Mouse (Mus musculus): Measurements from ENCODE around the gene Iyd. TPM values are rescaled to one million over a fixed set of nuclear protein-coding genes. Genes with fewer than 3 reads are reported as not detected.

The Iyd gene
- total RNA-seq, 2 experiments from 2014 or later, result not detected

DNA sequence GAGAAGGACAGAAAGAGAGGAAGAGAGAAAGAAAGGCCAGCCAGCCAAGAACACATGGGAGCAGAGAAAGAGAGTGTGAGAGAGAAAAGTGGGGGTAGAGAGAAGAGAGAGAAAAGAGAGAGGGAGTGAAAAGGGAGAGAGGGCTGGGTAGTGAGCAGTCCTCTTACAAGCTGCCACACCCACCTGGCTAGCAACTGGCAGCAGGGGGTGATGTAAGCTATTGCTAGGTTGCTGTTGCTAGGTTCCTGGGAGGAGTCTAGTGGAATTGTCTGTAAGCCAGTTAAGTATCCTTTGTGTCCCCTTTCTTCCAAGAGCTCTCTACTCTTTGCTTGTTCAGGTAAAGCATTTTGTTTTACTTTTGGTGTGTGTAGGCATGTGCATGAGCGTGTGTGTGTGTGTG lies 25.4 kb upstream of the Iyd start:
- DNase-seq (ENCODE audit: extremely low spot score in 1 of 2, low spot score in 2 of 2), result peak in 1 of 2 experiments; percentile 27
- TF ChIP-seq CTCF (IDR thresholded peaks at IDR 0.05), result no peak
- intact Hi-C loops (cut with DNase I), result loop anchor here (5.0 kb wide), 1 partner anchor 147 kb away; the partner anchor contains the start of gene Ppp1r14c
- Histone ChIP-seq H3K27ac (no peak overlapping the region), H3K4me3 (no peak overlapping the region)

DNA sequence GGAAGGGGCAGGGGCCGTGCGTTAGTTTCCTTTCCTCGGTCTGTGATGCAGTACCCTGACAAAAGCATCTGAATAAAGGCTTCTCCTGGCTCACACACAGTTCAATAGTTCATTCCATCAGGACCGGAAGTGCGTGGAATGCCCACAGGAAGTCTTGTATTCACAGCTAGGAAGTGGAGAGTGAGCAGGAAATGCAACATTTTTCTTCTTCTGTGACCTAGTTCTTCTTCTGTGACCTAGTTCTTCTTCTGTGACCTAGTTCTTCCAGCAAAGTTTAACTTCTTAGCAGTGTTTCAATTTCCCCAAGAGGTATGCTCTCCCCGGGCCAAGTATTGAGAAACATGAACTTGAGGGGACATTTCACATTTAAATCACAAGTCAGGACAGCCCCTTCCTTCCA lies 23.6 kb upstream of the Iyd start:
- H3K4me3 ChIP-seq, result no peak overlapping the region
- no peak for DNase-seq (ENCODE audit: extremely low spot score in 1 of 2, low spot score in 2 of 2)
- no peak for TF ChIP-seq CTCF (IDR thresholded peaks at IDR 0.05)

DNA sequence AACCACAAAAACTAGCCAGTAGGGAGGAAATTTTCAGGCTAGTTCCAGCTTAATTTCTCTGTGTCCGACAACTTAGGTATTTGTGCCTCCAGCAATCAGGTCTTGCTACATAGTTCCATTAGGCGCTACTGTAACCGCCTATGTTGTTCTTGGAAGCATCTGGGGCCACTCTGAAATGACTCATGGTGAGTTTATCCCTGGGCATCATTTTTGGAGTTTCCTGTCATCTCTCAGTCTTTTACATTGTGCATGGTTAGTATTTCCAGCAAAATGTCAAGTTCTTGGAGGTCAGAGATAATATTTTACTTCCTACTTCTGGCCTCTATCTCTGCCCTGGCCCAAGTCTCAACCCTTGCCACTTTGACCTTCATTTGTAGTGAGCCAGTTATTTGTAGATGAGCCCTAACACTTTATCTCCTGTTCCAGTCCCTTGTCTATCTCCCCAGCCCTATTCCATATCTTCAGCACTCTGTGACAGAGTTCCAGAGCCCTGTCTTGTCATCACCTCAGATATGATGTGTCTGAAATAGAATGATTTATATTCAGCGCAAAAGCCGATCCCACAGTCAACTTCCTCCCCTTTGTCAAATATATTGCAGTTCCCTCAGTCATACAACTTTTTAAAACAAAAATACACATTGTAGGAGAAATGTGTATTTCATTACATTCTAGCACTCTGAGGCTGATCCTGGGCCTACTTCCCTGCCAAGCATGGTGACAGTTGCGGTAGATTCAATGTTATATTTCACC lies 16.8 kb upstream of the Iyd start:
- no peak for TF ChIP-seq CTCF (IDR thresholded peaks at IDR 0.05)
- intact Hi-C loops (cut with DNase I), result no loop called here
- Histone ChIP-seq H3K4me3 (no peak overlapping the region), H3K27ac (no peak overlapping the region)
- no peak for DNase-seq (ENCODE audit: extremely low spot score in 1 of 2, low spot score in 2 of 2)

More for the DNA sequence above, 23.6 kb upstream of the Iyd start:
- intact Hi-C loops (cut with DNase I), result no loop called here
- H3K27ac ChIP-seq, result no peak overlapping the region

DNA sequence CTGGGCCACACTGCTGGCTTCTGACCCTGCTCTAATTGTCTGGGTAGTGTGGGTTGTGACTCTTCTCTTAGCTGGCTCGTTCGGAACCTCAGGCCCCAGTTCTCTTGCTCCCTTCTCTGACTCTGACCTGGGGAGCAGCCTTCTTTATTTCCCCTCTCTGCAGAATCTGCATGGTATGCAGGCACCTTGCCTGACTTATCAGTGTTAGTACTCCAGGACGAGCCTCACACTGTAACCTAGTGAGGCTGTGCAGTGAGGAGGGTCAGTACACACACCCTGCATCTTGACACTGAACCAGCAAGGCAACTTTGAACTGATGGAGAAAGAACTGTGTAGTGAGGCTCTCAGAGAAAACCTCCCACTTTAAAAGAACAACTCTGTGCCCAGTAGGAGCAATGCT lies 15.5 kb upstream of the Iyd start:
- TF ChIP-seq CTCF (IDR thresholded peaks at IDR 0.05), result no peak
- no peak overlapping the region for H3K27ac ChIP-seq
- no peak for DNase-seq (ENCODE audit: extremely low spot score in 1 of 2, low spot score in 2 of 2)
- intact Hi-C loops (cut with DNase I), result no loop called here
- no peak overlapping the region for H3K4me3 ChIP-seq

DNA sequence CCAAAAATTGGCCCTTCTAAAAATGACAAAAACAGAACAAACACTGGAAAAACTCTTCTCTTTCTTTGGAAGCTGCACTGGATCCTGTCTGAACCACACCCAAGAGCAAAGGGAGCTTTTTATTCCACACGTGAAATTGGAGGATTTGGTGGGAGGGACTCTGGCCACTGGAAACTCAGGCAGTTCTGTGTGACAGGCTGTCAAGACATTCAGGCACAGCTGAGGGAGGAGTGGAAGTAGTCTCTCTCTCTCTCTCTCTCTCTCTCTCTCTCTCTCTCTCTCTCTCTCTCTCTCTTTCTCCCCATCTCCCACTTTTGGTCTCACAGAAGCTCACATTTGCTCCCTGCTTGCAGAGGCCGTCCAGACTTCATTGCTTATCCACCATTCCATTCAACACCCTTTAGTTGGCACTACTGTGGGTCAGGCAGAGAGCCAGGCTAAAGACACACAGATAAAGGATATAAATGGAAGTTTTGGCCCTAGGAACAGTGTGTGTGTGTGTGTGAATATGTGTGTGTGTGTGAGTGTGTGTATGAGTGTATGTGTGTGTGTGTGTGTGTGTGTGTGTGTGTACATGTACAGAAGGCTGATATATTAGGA lies 14.5 kb upstream of the Iyd start:
- no peak overlapping the region for H3K4me3 ChIP-seq
- H3K27ac ChIP-seq, result no peak overlapping the region
- intact Hi-C loops (cut with DNase I), result no loop called here
- TF ChIP-seq CTCF (IDR thresholded peaks at IDR 0.05), result no peak
- DNase-seq (ENCODE audit: extremely low spot score in 1 of 2, low spot score in 2 of 2), result no peak

DNA sequence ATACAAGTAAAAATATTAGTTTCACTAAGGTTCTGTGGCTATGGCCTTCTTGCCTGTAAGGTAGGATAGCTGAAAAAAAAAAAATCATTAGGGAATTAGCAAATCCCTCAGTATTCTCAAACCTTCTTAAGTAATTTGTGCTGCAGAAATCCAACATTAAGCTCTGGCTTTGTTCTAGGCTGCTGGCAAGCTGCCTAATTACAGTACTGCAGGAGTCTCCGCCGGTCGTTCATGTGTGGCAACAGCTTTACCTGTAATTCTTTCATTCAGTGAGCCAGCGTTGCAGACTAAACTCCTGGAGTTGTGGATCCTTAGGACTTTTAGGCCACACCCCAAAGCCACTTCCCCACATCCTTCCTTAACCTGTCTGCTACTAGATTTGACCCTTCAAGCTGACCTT lies 10.2 kb upstream of the Iyd start:
- Histone ChIP-seq H3K27ac (no peak overlapping the region), H3K4me3 (no peak overlapping the region)
- no peak for TF ChIP-seq CTCF (IDR thresholded peaks at IDR 0.05)
- intact Hi-C loops (cut with DNase I), result loop anchor here (5.0 kb wide), 1 partner anchor 802 kb away; no protein-coding TSS in a partner anchor
- no peak for DNase-seq (ENCODE audit: extremely low spot score in 1 of 2, low spot score in 2 of 2)

DNA sequence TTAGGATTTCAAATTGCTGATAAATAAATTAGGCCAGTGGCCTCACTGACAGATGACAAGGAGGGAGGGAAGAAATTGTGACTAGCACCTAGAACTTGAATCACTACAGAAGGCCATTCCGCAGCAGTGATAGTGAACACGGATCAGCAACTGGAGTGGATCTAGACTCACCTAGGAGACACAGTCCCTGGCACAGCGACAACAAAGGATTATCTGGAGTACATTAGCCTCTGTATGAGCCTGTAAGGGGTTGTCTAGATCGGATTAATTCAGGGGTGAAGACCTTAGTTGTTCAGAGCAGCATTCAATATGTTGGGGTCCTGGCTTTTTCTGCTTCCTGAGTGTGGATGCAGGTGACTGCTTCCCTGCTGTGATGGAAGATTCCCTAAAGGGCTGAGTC lies 9.4 kb upstream of the Iyd start:
- intact Hi-C loops (cut with DNase I), result loop anchor here (1.0 to 5.0 kb wide), 2 partner anchors 197 to 802 kb away; no protein-coding TSS in a partner anchor
- Histone ChIP-seq H3K4me3 (no peak overlapping the region), H3K27ac (no peak overlapping the region)
- DNase-seq (ENCODE audit: extremely low spot score in 1 of 2, low spot score in 2 of 2), result no peak
- TF ChIP-seq CTCF (IDR thresholded peaks at IDR 0.05), result no peak

DNA sequence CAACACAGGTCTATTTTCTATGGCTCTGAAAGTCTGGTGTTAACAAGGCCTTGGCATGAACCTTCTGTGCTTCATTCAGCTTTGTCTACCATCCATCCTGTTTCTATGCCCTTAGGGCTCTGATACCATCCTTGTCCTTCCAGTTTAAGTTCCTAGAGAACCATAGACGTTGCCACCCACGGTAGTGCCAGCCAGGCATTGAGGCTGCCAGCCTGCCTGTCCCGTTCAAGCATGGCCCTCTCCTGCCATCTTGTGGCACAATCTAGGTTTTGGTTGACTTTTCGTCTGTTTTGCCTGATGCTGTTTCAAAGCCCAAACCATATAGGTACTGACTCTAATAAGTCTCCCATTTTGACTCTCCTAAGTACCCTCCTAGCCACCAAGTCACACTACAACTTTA lies 8.7 kb upstream of the Iyd start:
- intact Hi-C loops (cut with DNase I), result loop anchor here (1.0 to 5.0 kb wide), 2 partner anchors 198 to 801 kb away; no protein-coding TSS in a partner anchor
- Histone ChIP-seq H3K27ac (no peak overlapping the region), H3K4me3 (no peak overlapping the region)
- peak; percentile 78 to 84 for DNase-seq (ENCODE audit: extremely low spot score in 1 of 2, low spot score in 2 of 2)
- TF ChIP-seq CTCF (IDR thresholded peaks at IDR 0.05), result peak; percentile 92

DNA sequence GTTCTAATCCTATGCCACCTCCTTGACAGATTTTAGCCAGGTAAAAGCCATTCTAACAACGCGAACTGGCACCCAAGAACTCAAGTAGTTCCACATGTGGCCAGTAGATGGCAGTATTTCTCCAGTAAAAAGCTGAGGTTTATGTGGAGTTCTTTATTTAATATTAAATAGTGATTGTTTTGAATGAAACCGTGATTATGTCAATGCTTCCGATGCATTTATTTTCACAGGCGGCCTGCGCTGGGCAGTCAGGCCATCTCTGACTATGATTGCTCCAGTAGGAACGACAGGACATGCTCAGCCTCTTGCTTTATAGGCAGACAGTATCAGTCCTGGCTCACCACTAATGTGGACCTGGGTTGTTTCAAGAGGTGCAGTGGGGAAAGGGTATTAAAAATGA lies 5.6 kb upstream of the Iyd start:
- H3K27ac ChIP-seq, result no peak overlapping the region

DNA sequence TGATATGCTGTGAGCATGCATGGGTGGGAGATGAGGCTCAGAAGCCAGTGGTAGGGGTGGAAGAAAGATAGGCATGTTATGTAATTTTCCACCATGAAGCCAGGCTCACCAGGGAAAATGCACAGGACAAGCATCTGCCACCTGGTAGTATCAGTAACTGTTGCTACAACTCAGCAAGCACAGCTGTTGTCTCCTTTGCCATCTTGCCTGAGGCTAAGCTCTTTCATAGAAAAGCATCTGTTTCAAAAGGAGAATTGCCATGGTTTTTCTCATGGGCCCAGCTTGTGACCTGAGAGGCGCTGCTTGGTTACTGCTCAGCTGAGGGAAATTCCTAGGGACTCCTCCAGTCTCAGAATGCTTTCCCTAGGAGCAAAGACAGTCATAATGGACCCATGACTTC lies 3.7 kb upstream of the Iyd start:
- Histone ChIP-seq H3K4me3 (no peak overlapping the region), H3K27ac (no peak overlapping the region)
- TF ChIP-seq CTCF (IDR thresholded peaks at IDR 0.05), result no peak
- DNase-seq (ENCODE audit: extremely low spot score in 1 of 2, low spot score in 2 of 2), result no peak
- intact Hi-C loops (cut with DNase I), result loop anchor here (1.0 kb wide), 1 partner anchor 26 kb away; no protein-coding TSS in a partner anchor

More for the DNA sequence above, 5.6 kb upstream of the Iyd start:
- DNase-seq (ENCODE audit: extremely low spot score in 1 of 2, low spot score in 2 of 2), result peak; percentile 46
- H3K4me3 ChIP-seq, result no peak overlapping the region
- intact Hi-C loops (cut with DNase I), result loop anchor here (1.0 to 5.0 kb wide), 2 partner anchors 410 to 798 kb away; no protein-coding TSS in a partner anchor
- peak; percentile 90 for TF ChIP-seq CTCF (IDR thresholded peaks at IDR 0.05)

DNA sequence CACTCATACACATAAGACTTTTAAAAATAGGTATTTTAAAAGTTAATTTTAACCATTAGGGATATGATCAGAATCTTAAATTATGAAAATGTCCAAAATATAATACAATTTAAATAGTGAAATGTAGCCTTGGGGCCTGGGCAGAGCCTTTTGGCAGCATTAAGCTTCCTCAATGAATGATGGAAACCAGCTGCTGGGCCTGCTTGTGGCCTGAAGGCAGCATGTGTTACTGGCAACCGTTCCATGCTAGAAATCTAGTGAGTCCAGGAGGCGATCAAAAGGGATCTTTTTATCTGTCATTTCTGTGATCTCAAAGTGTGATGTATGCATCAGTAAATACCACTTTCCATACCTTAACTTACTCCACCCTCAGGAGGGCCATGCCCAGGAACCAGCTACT lies 9.3 kb downstream of the Iyd start:
- DNase-seq (ENCODE audit: extremely low spot score in 1 of 2, low spot score in 2 of 2), result no peak
- H3K27ac ChIP-seq, result no peak overlapping the region
- H3K4me3 ChIP-seq, result no peak overlapping the region
- no peak for TF ChIP-seq CTCF (IDR thresholded peaks at IDR 0.05)
- intact Hi-C loops (cut with DNase I), result no loop called here

DNA sequence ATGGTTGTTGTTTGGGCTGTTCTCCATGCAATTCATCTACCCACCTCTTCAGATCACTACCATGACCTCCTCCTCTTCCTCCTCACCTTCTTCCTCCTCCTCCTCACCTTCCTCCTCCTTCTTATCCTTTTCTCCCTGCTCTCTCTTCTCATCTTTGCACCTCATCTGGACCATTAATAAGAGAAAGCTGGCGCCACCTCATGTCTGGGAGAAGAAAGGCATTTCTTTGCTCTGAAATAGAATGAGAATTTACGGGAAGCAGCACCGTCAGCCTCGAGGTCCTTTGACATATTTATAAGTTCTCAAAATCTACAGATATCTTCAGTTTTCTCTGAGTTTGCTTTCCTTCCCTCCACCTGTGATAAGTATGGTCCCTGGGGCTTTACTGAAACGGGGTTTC lies 15.1 kb downstream of the Iyd start:
- DNase-seq (ENCODE audit: extremely low spot score in 1 of 2, low spot score in 2 of 2), result no peak
- intact Hi-C loops (cut with DNase I), result no loop called here

More for the DNA sequence above, 15.1 kb downstream of the Iyd start:
- Histone ChIP-seq H3K27ac (no peak overlapping the region), H3K4me3 (no peak overlapping the region)
- peak; percentile 12; the same call in 1 of the 2 replicates for TF ChIP-seq CTCF (IDR thresholded peaks at IDR 0.05)
